ENCODE assay signal across 8 mouse cellular contexts in genomic region chr14:57890011-57890842, GRCm38 (mm10). TPM values are rescaled to one million over a fixed set of nuclear protein-coding genes. Genes with fewer than 3 reads are reported as not detected.
DNase-seq lines count a peak whose midpoint lies in the region; ATAC-seq and TF ChIP-seq lines count a peak whose summit lies in the region.

TSS of gene Zdhhc20 (minus strand) at chr14:57890276.

- peak within 1 kb of the TSS; percentile 93 for H3K4me3 ChIP-seq in forebrain, embryonic 15.5 days
- peak within 1 kb of the TSS; percentile 90 for H3K4me3 ChIP-seq in layer of hippocampus, adult 2 months
- peak within 1 kb of the TSS; percentile 90 for H3K4me3 ChIP-seq in lung, embryonic 14.5 days (ENCODE audit: low read depth, low read length)
- H3K4me3 ChIP-seq in olfactory bulb, adult 2 months (ENCODE audit: insufficient read depth, low read depth, low read length): peak within 1 kb of the TSS; percentile 81
- H3K4me3 ChIP-seq in thymus, adult 2 months (ENCODE audit: control insufficient read depth, insufficient read depth, low read length): peak within 1 kb of the TSS; percentile 90

- peak; percentile 86 for TF ChIP-seq POLR2A in olfactory bulb, adult 2 months (IDR thresholded peaks at IDR 0.05; ENCODE audit: insufficient read depth, low read depth, low read length)
- TF ChIP-seq POLR2A in thymus, adult 2 months (IDR thresholded peaks at IDR 0.05; ENCODE audit: control insufficient read depth, extremely low read depth, insufficient read depth, low read length, poor library complexity): peak; percentile 80

- ATAC-seq in forebrain, embryonic 15.5 days (replicated peaks): peak; percentile 97
- ATAC-seq in lung, embryonic 14.5 days (ENCODE audit: insufficient read depth): peak; percentile 95

- intact Hi-C loops in heart, postnatal 25 days (cut with DNase I): loop anchor here (2.0 kb wide), 1 partner anchor 15 kb away; no protein-coding TSS in a partner anchor

- peaks cover 22% of the 10 kb centered on the region for H3K4me1 ChIP-seq in forebrain, embryonic 15.5 days
- H3K4me1 ChIP-seq in lung, embryonic 14.5 days (ENCODE audit: insufficient read depth): no peaks in the 10 kb centered on the region
- peaks cover 5% of the 10 kb centered on the region for H3K4me1 ChIP-seq in olfactory bulb, adult 2 months (ENCODE audit: control insufficient read depth, insufficient read depth, low read length)
- H3K4me1 ChIP-seq in thymus, adult 2 months (replicated peaks; ENCODE audit: control insufficient read depth, insufficient read depth, low read length): peaks cover 7% of the 10 kb centered on the region

- no peaks in the 10 kb centered on the region for H3K36me3 ChIP-seq in forebrain, embryonic 15.5 days
- H3K36me3 ChIP-seq in lung, embryonic 14.5 days (ENCODE audit: insufficient read depth): no peaks in the 10 kb centered on the region
- no peaks in the 10 kb centered on the region for H3K36me3 ChIP-seq in thymus, adult 2 months (ENCODE audit: control insufficient read depth, insufficient read depth, low read length)

- peak within 1 kb of the TSS; percentile 85 for H3K27ac ChIP-seq in forebrain, embryonic 15.5 days (replicated peaks)
- peak within 1 kb of the TSS; percentile 93 for H3K27ac ChIP-seq in layer of hippocampus, adult 2 months
- H3K27ac ChIP-seq in lung, embryonic 14.5 days (ENCODE audit: low read depth): peak within 1 kb of the TSS; percentile 87
- H3K27ac ChIP-seq in olfactory bulb, adult 2 months (ENCODE audit: insufficient read depth, low read depth, low read length): peak within 1 kb of the TSS; percentile 62
- H3K27ac ChIP-seq in thymus, adult 2 months (ENCODE audit: control insufficient read depth, insufficient read depth, low read length): peak within 1 kb of the TSS; percentile 9; the same call in 1 of the 2 replicates

- WGBS in forebrain, embryonic 15.5 days: 3% methylated on average over 63 of the region's 65 CpGs
- WGBS in lung, embryonic 14.5 days: 3% methylated on average over 64 of the region's 65 CpGs
- 2% methylated on average over 65 of the region's 65 CpGs for WGBS in olfactory bulb, adult 2 months
- WGBS in thymus, adult 2 months: 4% methylated on average over 64 of the region's 65 CpGs

- H3K9me3 ChIP-seq in forebrain, embryonic 15.5 days: no peaks in the 10 kb centered on the region
- no peaks in the 10 kb centered on the region for H3K9me3 ChIP-seq in lung, embryonic 14.5 days (ENCODE audit: low read depth, low read length)

- peak; percentile 93 for DNase-seq in ES-CJ7 (ENCODE audit: low read depth, low spot score)
- peak; percentile 96 for DNase-seq in cerebellum, adult 11 months
- peak; percentile 88 for DNase-seq in heart, postnatal 25 days (ENCODE audit: low spot score)
- peak; percentile 96 for DNase-seq in layer of hippocampus, adult 2 months (ENCODE audit: low spot score in 2 of 2)
- peak; percentile 98 for DNase-seq in lung, embryonic 14.5 days
- DNase-seq in thymus, adult 2 months: peak; percentile 96

- H3K9ac ChIP-seq in forebrain, embryonic 15.5 days (replicated peaks): peak within 1 kb of the TSS; percentile 88
- peak within 1 kb of the TSS; percentile 94 for H3K9ac ChIP-seq in lung, embryonic 14.5 days

- peak within 1 kb of the TSS; percentile 50 for H3K4me2 ChIP-seq in forebrain, embryonic 15.5 days (replicated peaks)
- peak within 1 kb of the TSS; percentile 73 for H3K4me2 ChIP-seq in lung, embryonic 14.5 days

- H3K27me3 ChIP-seq in forebrain, embryonic 15.5 days: no peaks in the 10 kb centered on the region
- no peaks in the 10 kb centered on the region for H3K27me3 ChIP-seq in lung, embryonic 14.5 days (ENCODE audit: insufficient read depth, low read length)
- H3K27me3 ChIP-seq in thymus, adult 2 months (ENCODE audit: control insufficient read depth, insufficient read depth, low read length): no peaks in the 10 kb centered on the region

- no peak for TF ChIP-seq CTCF in layer of hippocampus, adult 2 months (conservative IDR thresholded peaks at IDR 0.05)
- TF ChIP-seq CTCF in lung, embryonic 14.5 days (IDR thresholded peaks at IDR 0.05; ENCODE audit: low read depth): no peak
- peak; percentile 6; the same call in 1 of the 2 replicates for TF ChIP-seq CTCF in olfactory bulb, adult 2 months (IDR thresholded peaks at IDR 0.05; ENCODE audit: insufficient read depth, low read depth, low read length)
- TF ChIP-seq CTCF in thymus, adult 2 months (IDR thresholded peaks at IDR 0.05; ENCODE audit: borderline replicate concordance, control insufficient read depth, extremely low read depth, insufficient read depth, low read length, poor library complexity): no peak

RNA-seq across cellular contexts. Expression of gene Zdhhc20, which starts in this region (rescaled TPM):
- 46.7 and 50.8 TPM in 2 replicates for polyA plus RNA-seq in forebrain, embryonic 15.5 days (2015; fragmentation: Nextera tagmentation; extraction: Ambion mirVana)
- total RNA-seq in heart, postnatal 25 days (2021): 10 to 100 TPM in 1 of 2 experiments, 1 to 10 TPM in 1; 6.9 to 10.9 TPM
- total RNA-seq in layer of hippocampus, adult 2 months (2021): 10 to 100 TPM; 40.0 to 41.7 TPM
- 62.8 and 66.2 TPM in 2 replicates for polyA plus RNA-seq in lung, embryonic 14.5 days (2014; fragmentation: Nextera tagmentation; extraction: Ambion mirVana)
- not detected in 2 replicates for polyA plus RNA-seq in olfactory bulb, adult 2 months (2012; ENCODE audit: insufficient read depth, insufficient read length, low replicate concordance, missing spikeins)
- polyA plus RNA-seq in thymus, adult 2 months (2012; rRNA removed): 11.0 and 12.4 TPM in 2 replicates

Comparison
In these comparisons a context has a peak if more than half of its experiments do, and no peak if none do; other contexts are left out.
1. Peak in every context shown above with its lines: DNase-seq, ATAC-seq, H3K4me3 ChIP-seq and H3K27ac ChIP-seq.
2. H3K27ac ChIP-seq: peak in every context shown above with its lines; median percentile 93 in layer of hippocampus, adult 2 months; 87 in lung, embryonic 14.5 days; 85 in forebrain, embryonic 15.5 days; 62 in olfactory bulb, adult 2 months; 9 in thymus, adult 2 months.